In genomic region chr9:44012761-44013301, GRCm38 (mm10) we compare ENCODE assay signal across 9 mouse cellular contexts. TPM values are rescaled to one million over a fixed set of nuclear protein-coding genes. Genes with fewer than 3 reads are reported as not detected.
DNase-seq lines count a peak whose midpoint lies in the region; ATAC-seq and TF ChIP-seq lines count a peak whose summit lies in the region.
"Had no signal": no experiment of that assay in that cellular context is flagged by ENCODE, and none has a peak within 500 bp of the region (broad histone marks: within the 10 kb centered on the region; RNA-seq: fewer than 3 reads in every experiment).

No protein-coding gene starts in this region.

- no peaks in the 10 kb centered on the region for H3K36me3 ChIP-seq in hindbrain, embryonic 13.5 days
- H3K36me3 ChIP-seq in hindbrain, embryonic 10.5 days: no peaks in the 10 kb centered on the region
- H3K36me3 ChIP-seq in CH12.LX (replicated peaks in 1 of 2; ENCODE audit: control insufficient read depth in 1 of 2, insufficient read depth in 1 of 2, low read length in 1 of 2): no peaks in the 10 kb centered on the region
- H3K36me3 ChIP-seq in hindbrain, postnatal 0 days (ENCODE audit: insufficient read depth, low read length): no peaks in the 10 kb centered on the region
- no peaks in the 10 kb centered on the region for H3K36me3 ChIP-seq in forebrain, embryonic 11.5 days (ENCODE audit: control insufficient read depth, insufficient read depth, low read length)
- H3K36me3 ChIP-seq: liver, embryonic 15.5 days had no signal

- DNase-seq in hindbrain, embryonic 10.5 days (ENCODE audit: low spot score): no peak
- no peak for DNase-seq in CH12.LX (ENCODE audit: extremely low read depth)
- DNase-seq in brain, embryonic 14.5 days (ENCODE audit: low read depth): peak; percentile 54
- peak; percentile 59 for DNase-seq in hindbrain, postnatal 0 days (ENCODE audit: low spot score)
- peak; percentile 67 for DNase-seq in naive thymus-derived CD4-positive, alpha-beta T cell, adult 2 months (ENCODE audit: low read depth)
- no peak for DNase-seq in forebrain, embryonic 11.5 days (ENCODE audit: low spot score)

- H3K4me3 ChIP-seq in hindbrain, embryonic 13.5 days: no peak overlapping the region
- H3K4me3 ChIP-seq in hindbrain, embryonic 10.5 days: no peak overlapping the region
- no peak overlapping the region for H3K4me3 ChIP-seq in CH12.LX (replicated peaks in 1 of 3; ENCODE audit: low read depth in 2 of 3, low read length in 2 of 3, poor library complexity in 1 of 3)
- no peak overlapping the region for H3K4me3 ChIP-seq in hindbrain, postnatal 0 days (ENCODE audit: low read length)
- H3K4me3 ChIP-seq in forebrain, embryonic 11.5 days (ENCODE audit: low read depth, low read length): no peak overlapping the region
- H3K4me3 ChIP-seq: liver, embryonic 15.5 days had no signal

- peak overlapping the region; percentile 30; the same call in 1 of the 2 replicates for H3K27ac ChIP-seq in hindbrain, embryonic 13.5 days
- no peak overlapping the region for H3K27ac ChIP-seq in hindbrain, embryonic 10.5 days
- no peak overlapping the region for H3K27ac ChIP-seq in CH12.LX (ENCODE audit: insufficient read depth, low read depth)
- peak overlapping the region; percentile 32; the same call in 1 of the 2 replicates for H3K27ac ChIP-seq in hindbrain, postnatal 0 days
- H3K27ac ChIP-seq in forebrain, embryonic 11.5 days (ENCODE audit: low read depth, low read length): no peak overlapping the region
- H3K27ac ChIP-seq: liver, embryonic 15.5 days had no signal

- no peak for ATAC-seq in hindbrain, embryonic 13.5 days (ENCODE audit: low FRiP score)
- ATAC-seq in hindbrain, postnatal 0 days: peak; percentile 74
- no peak for ATAC-seq in megakaryocyte-erythroid progenitor cell, adult 5-6 weeks (replicated peaks; ENCODE audit: low FRiP score, low TSS enrichment, poor library complexity, severe bottlenecking)
- no peak for ATAC-seq in forebrain, embryonic 11.5 days (replicated peaks; ENCODE audit: low FRiP score)

- H3K27me3 ChIP-seq in hindbrain, embryonic 13.5 days: no peaks in the 10 kb centered on the region
- H3K27me3 ChIP-seq in hindbrain, embryonic 10.5 days (ENCODE audit: insufficient read depth, poor library complexity, severe bottlenecking): no peaks in the 10 kb centered on the region
- peaks cover 45% of the 10 kb centered on the region for H3K27me3 ChIP-seq in CH12.LX (replicated peaks)
- H3K27me3 ChIP-seq in hindbrain, postnatal 0 days (ENCODE audit: insufficient read depth, low read length): no peaks in the 10 kb centered on the region
- no peaks in the 10 kb centered on the region for H3K27me3 ChIP-seq in forebrain, embryonic 11.5 days (ENCODE audit: control insufficient read depth, insufficient read depth, low read length)
- H3K27me3 ChIP-seq: liver, embryonic 15.5 days had no signal

- TF ChIP-seq POLR2A in CH12.LX (IDR thresholded peaks at IDR 0.05; ENCODE audit: low read depth, low read length): no peak
- no peak for TF ChIP-seq POLR2A in brain, embryonic 14.5 days (IDR thresholded peaks at IDR 0.05; ENCODE audit: borderline replicate concordance, extremely low read depth, insufficient read depth, insufficient read length, poor library complexity, severe bottlenecking)

- TF ChIP-seq CTCF in CH12.LX (conservative IDR thresholded peaks at IDR 0.05 in 1 of 2, IDR thresholded peaks at IDR 0.05 in 1 of 2; ENCODE audit: low read depth in 2 of 2, low read length in 2 of 2): no peak
- TF ChIP-seq CTCF in brain, embryonic 14.5 days (IDR thresholded peaks at IDR 0.05; ENCODE audit: borderline replicate concordance, extremely low read depth, insufficient read depth, insufficient read length): no peak
- TF ChIP-seq CTCF in hindbrain, postnatal 0 days (IDR thresholded peaks at IDR 0.05; ENCODE audit: low read depth): no peak

- dilution Hi-C loops in CH12.LX (cut with MboI; ENCODE audit: extremely low pct_ligation_motif_present, extremely low pct_unique_long_range_greater_than_20kb, low sequenced_read_pairs): no loop called here

- H3K79me2 ChIP-seq in CH12.LX (replicated peaks; ENCODE audit: control insufficient read depth, extremely low read depth, insufficient read depth, poor library complexity, severe bottlenecking): no peaks in the 10 kb centered on the region

- in situ Hi-C loops in CH12.LX (cut with MboI; ENCODE audit: low pct_ligation_motif_present, low pct_unique_long_range_greater_than_20kb, low sequenced_read_pairs): no loop called here

- 56% methylated on average over 8 of the region's 8 CpGs for WGBS in hindbrain, embryonic 13.5 days
- WGBS in hindbrain, embryonic 10.5 days: 60% methylated on average over 8 of the region's 8 CpGs
- 25% methylated on average over 8 of the region's 8 CpGs for WGBS in hindbrain, postnatal 0 days
- WGBS in forebrain, embryonic 11.5 days: 57% methylated on average over 8 of the region's 8 CpGs

- no peak overlapping the region for H3K4me2 ChIP-seq in hindbrain, embryonic 13.5 days
- no peak overlapping the region for H3K4me2 ChIP-seq in CH12.LX (ENCODE audit: insufficient read depth, low read depth, poor library complexity, severe bottlenecking)
- no peak overlapping the region for H3K4me2 ChIP-seq in hindbrain, postnatal 0 days (ENCODE audit: low read depth, low read length)
- H3K4me2 ChIP-seq in forebrain, embryonic 11.5 days (ENCODE audit: low read depth, low read length, severe bottlenecking): no peak overlapping the region
- H3K4me2 ChIP-seq: liver, embryonic 15.5 days had no signal

- TF ChIP-seq EP300 in CH12.LX (IDR thresholded peaks at IDR 0.05; ENCODE audit: low read length): no peak

- no peaks in the 10 kb centered on the region for H3K9me3 ChIP-seq in hindbrain, embryonic 13.5 days
- H3K9me3 ChIP-seq in hindbrain, embryonic 10.5 days: no peaks in the 10 kb centered on the region
- peaks cover 3% of the 10 kb centered on the region for H3K9me3 ChIP-seq in CH12.LX (replicated peaks; ENCODE audit: low read length)
- H3K9me3 ChIP-seq in hindbrain, postnatal 0 days (ENCODE audit: low read length): no peaks in the 10 kb centered on the region
- no peaks in the 10 kb centered on the region for H3K9me3 ChIP-seq in forebrain, embryonic 11.5 days (ENCODE audit: control insufficient read depth, low read length)
- H3K9me3 ChIP-seq: liver, embryonic 15.5 days had no signal

- H3K9ac ChIP-seq in hindbrain, embryonic 13.5 days: peak overlapping the region; percentile 31; the same call in 1 of the 2 replicates
- H3K9ac ChIP-seq in CH12.LX (ENCODE audit: insufficient read depth, low read depth): no peak overlapping the region
- no peak overlapping the region for H3K9ac ChIP-seq in hindbrain, postnatal 0 days (replicated peaks; ENCODE audit: low read length)
- H3K9ac ChIP-seq in forebrain, embryonic 11.5 days (ENCODE audit: low read length): no peak overlapping the region
- H3K9ac ChIP-seq: liver, embryonic 15.5 days had no signal

- no peak for TF ChIP-seq RAD21 in CH12.LX (IDR thresholded peaks at IDR 0.05; ENCODE audit: low read depth, low read length)

- peaks cover 18% of the 10 kb centered on the region for H3K4me1 ChIP-seq in hindbrain, embryonic 13.5 days (replicated peaks)
- 0 out of 2 replicates have a peak, but pooled peaks cover 3% of the 10 kb centered on the region for H3K4me1 ChIP-seq in hindbrain, embryonic 10.5 days (replicated peaks)
- H3K4me1 ChIP-seq in CH12.LX (ENCODE audit: control insufficient read depth in 1 of 2, insufficient read depth in 2 of 2): peaks cover 0 to 23% of the 10 kb centered on the region in 2 experiments; a peak in 2 of 4 replicates
- H3K4me1 ChIP-seq in hindbrain, postnatal 0 days (ENCODE audit: insufficient read depth, low read length): no peaks in the 10 kb centered on the region; the same call in 1 of the 2 replicates
- H3K4me1 ChIP-seq in forebrain, embryonic 11.5 days (replicated peaks; ENCODE audit: control insufficient read depth, insufficient read depth, low read length): no peaks in the 10 kb centered on the region
- H3K4me1 ChIP-seq: liver, embryonic 15.5 days had no signal

TF ChIP-seq in CH12.LX, 34 proteins besides CTCF, POLR2A, EP300 and RAD21:
- 0 out of 2 replicates have a peak, but pooled peaks have one; percentile 25 for TF ChIP-seq TBP (conservative IDR thresholded peaks at IDR 0.05; ENCODE audit: low read depth, low read length)
- TF ChIP-seq USF2 (conservative IDR thresholded peaks at IDR 0.05; ENCODE audit: low read depth, low read length): no peak

RNA-seq across cellular contexts. Expression of gene Thy1, which starts 30.4 kb away (rescaled TPM):
- 0.27 and 0.55 TPM in 2 replicates for polyA plus RNA-seq in hindbrain, embryonic 13.5 days (2015; fragmentation: Nextera tagmentation; extraction: Ambion mirVana)
- polyA plus RNA-seq in hindbrain, embryonic 10.5 days (2016; fragmentation: Nextera tagmentation; extraction: Ambion mirVana): 0.14 TPM in 1 of 2 replicates, not detected in the other
- total RNA-seq in CH12.LX (2012; rRNA removed) (not detected in 2 replicates), CH12.LX (2014; rRNA removed) (not detected in 2 replicates)
- polyA plus RNA-seq in CH12.LX (2012; ENCODE audit: insufficient read length, low read depth): not detected in 2 replicates
- polyA plus RNA-seq in brain, embryonic 14.5 days (2012; rRNA removed): 11.6 and 13.1 TPM in 2 replicates
- 131 and 138 TPM in 2 replicates for total RNA-seq in hindbrain, postnatal 0 days (2014; rRNA removed)
- 49.6 and 51.1 TPM in 2 replicates for polyA plus RNA-seq in hindbrain, postnatal 0 days (2015; fragmentation: Nextera tagmentation; extraction: Ambion mirVana)
- total RNA-seq in megakaryocyte-erythroid progenitor cell, adult 5-6 weeks (2014; fragmentation: Nextera tagmentation): 2.5 and 20.4 TPM in 2 replicates
- total RNA-seq in megakaryocyte-erythroid progenitor cell, adult 5-6 weeks (2017): 3.5 TPM in 1 of 2 replicates, not detected in the other
- not detected in 2 replicates for polyA plus RNA-seq in forebrain, embryonic 11.5 days (2014; fragmentation: Nextera tagmentation; extraction: Ambion mirVana)

RNA-seq across cellular contexts. Expression of gene Usp2, which starts 54.0 kb away (rescaled TPM):
- 8.1 and 12.2 TPM in 2 replicates for polyA plus RNA-seq in hindbrain, embryonic 13.5 days (2015; fragmentation: Nextera tagmentation; extraction: Ambion mirVana)
- polyA plus RNA-seq in hindbrain, embryonic 10.5 days (2016; fragmentation: Nextera tagmentation; extraction: Ambion mirVana): 13.5 and 14.3 TPM in 2 replicates
- 1.3 and 2.2 TPM in 2 replicates for total RNA-seq in CH12.LX (2012; rRNA removed)
- 1.6 and 2.3 TPM in 2 replicates for total RNA-seq in CH12.LX (2014; rRNA removed)
- 1.7 and 2.1 TPM in 2 replicates for polyA plus RNA-seq in CH12.LX (2012; ENCODE audit: insufficient read length, low read depth)
- 2.0 and 4.0 TPM in 2 replicates for polyA plus RNA-seq in brain, embryonic 14.5 days (2012; rRNA removed)
- 11.0 and 14.2 TPM in 2 replicates for total RNA-seq in hindbrain, postnatal 0 days (2014; rRNA removed)
- polyA plus RNA-seq in hindbrain, postnatal 0 days (2015; fragmentation: Nextera tagmentation; extraction: Ambion mirVana): 19.6 and 20.5 TPM in 2 replicates
- total RNA-seq in megakaryocyte-erythroid progenitor cell, adult 5-6 weeks (2014; fragmentation: Nextera tagmentation): 0.35 and 2.1 TPM in 2 replicates
- 0.15 and 1.8 TPM in 2 replicates for total RNA-seq in megakaryocyte-erythroid progenitor cell, adult 5-6 weeks (2017)
- polyA plus RNA-seq in forebrain, embryonic 11.5 days (2014; fragmentation: Nextera tagmentation; extraction: Ambion mirVana): 8.9 and 12.7 TPM in 2 replicates

Comparison
In these comparisons a context has a peak if more than half of its experiments do, and no peak if none do; other contexts are left out.
1. H3K27ac ChIP-seq: peak in hindbrain, embryonic 13.5 days (single experiment) and hindbrain, postnatal 0 days (single experiment); none in hindbrain, embryonic 10.5 days (single experiment), CH12.LX (single experiment) and forebrain, embryonic 11.5 days (single experiment).
2. DNase-seq: peak in brain, embryonic 14.5 days (single experiment), hindbrain, postnatal 0 days (single experiment) and naive thymus-derived CD4-positive, alpha-beta T cell, adult 2 months (single experiment); none in hindbrain, embryonic 10.5 days (single experiment), CH12.LX (single experiment) and forebrain, embryonic 11.5 days (single experiment).